ENCODE assay signal across 9 mouse cellular contexts in the genomic region with DNA sequence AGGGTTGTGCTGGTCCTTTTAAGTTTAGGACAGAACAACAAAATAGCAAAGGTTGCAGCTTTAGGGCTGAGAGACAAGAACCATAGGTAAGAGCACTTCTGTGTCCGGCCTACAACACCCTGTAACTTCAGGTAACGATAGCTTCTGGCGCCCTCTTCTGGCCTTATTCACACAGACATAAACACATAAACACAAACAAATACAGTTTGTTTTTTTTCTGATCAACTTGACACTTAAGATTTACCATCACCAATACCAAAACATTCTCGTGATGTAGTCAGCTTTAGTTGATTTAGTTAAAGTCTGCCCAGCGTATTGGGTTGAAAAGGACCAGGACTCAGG. TPM values are rescaled to one million over a fixed set of nuclear protein-coding genes. Genes with fewer than 3 reads are reported as not detected.
DNase-seq lines count a peak whose midpoint lies in the region; ATAC-seq and TF ChIP-seq lines count a peak whose summit lies in the region.
"Had no signal": no experiment of that assay in that cellular context is flagged by ENCODE, and none has a peak within 500 bp of the region (broad histone marks: within the 10 kb centered on the region; RNA-seq: fewer than 3 reads in every experiment).

No protein-coding gene starts in this region.

- WGBS in lung, embryonic 14.5 days: 46% methylated on average over 5 of the region's 5 CpGs
- 47% methylated on average over 5 of the region's 5 CpGs for WGBS in lung, adult 2 months

- H3K4me2 ChIP-seq in lung, embryonic 14.5 days: no peak overlapping the region

- H3K27me3 ChIP-seq in lung, embryonic 14.5 days (ENCODE audit: insufficient read depth, low read length): no peaks in the 10 kb centered on the region

- no peak overlapping the region for H3K4me3 ChIP-seq in lung, embryonic 14.5 days (ENCODE audit: low read depth, low read length)
- no peak overlapping the region for H3K4me3 ChIP-seq in lung, adult 2 months (replicated peaks; ENCODE audit: extremely low read depth, low read depth, low read length)

- TF ChIP-seq POLR2A in lung, adult 2 months (IDR thresholded peaks at IDR 0.05; ENCODE audit: borderline replicate concordance, extremely low read depth, low read depth, low read length): no peak

- ATAC-seq in lung, embryonic 14.5 days (ENCODE audit: insufficient read depth): no peak

- no peaks in the 10 kb centered on the region for H3K36me3 ChIP-seq in lung, embryonic 14.5 days (ENCODE audit: insufficient read depth)

- no peak overlapping the region for H3K27ac ChIP-seq in lung, embryonic 14.5 days (ENCODE audit: low read depth)

- peak; percentile 20 to 21 for DNase-seq in adrenal gland, postnatal 36 days
- DNase-seq in adrenal gland, adult 2 months: no peak
- DNase-seq in lung, embryonic 14.5 days: peak; percentile 19
- no peak for DNase-seq in lung, adult 2 months
- peak; percentile 11 for DNase-seq in forelimb bud, embryonic 11.5 days (ENCODE audit: low read depth, low spot score)
- DNase-seq in retina, embryonic 14.5 days (ENCODE audit: low spot score): peak; percentile 49
- DNase-seq in cerebellum, postnatal 36 days: no peak
- DNase-seq in left cerebral cortex, postnatal 25 days (ENCODE audit: low spot score in 2 of 2): no peak

- no peak overlapping the region for H3K9ac ChIP-seq in lung, embryonic 14.5 days

- no peaks in the 10 kb centered on the region for H3K9me3 ChIP-seq in lung, embryonic 14.5 days (ENCODE audit: low read depth, low read length)
- H3K9me3 ChIP-seq: G1E had no signal

- intact Hi-C loops in left cerebral cortex, postnatal 25 days (cut with DNase I): no loop called here

- peak; percentile 26; the same call in 1 of the 2 replicates for TF ChIP-seq CTCF in lung, embryonic 14.5 days (IDR thresholded peaks at IDR 0.05; ENCODE audit: low read depth)
- no peak for TF ChIP-seq CTCF in lung, adult 2 months (IDR thresholded peaks at IDR 0.05; ENCODE audit: insufficient read depth, low read length)

- H3K4me1 ChIP-seq in lung, embryonic 14.5 days (ENCODE audit: insufficient read depth): no peaks in the 10 kb centered on the region
- H3K4me1 ChIP-seq in lung, adult 2 months (ENCODE audit: control insufficient read depth, insufficient read depth, low read length): no peaks in the 10 kb centered on the region

RNA-seq across cellular contexts. Expression of gene Ccdc173, which starts 10.6 kb away (rescaled TPM):
- 1 to 10 TPM; 1.3 to 2.0 TPM for total RNA-seq in adrenal gland, postnatal 36 days (2021)
- 1 to 10 TPM; 1.3 to 2.0 TPM for total RNA-seq in adrenal gland, adult 2 months (2021)
- not detected in 2 replicates for polyA plus RNA-seq in adrenal gland, adult 2 months (2012; rRNA removed)
- 2.0 and 2.5 TPM in 2 replicates for polyA plus RNA-seq in lung, embryonic 14.5 days (2014; fragmentation: Nextera tagmentation; extraction: Ambion mirVana)
- 0.37 and 0.54 TPM in 2 replicates for polyA plus RNA-seq in lung, adult 2 months (2012; rRNA removed)
- total RNA-seq in left cerebral cortex, postnatal 25 days (2021): 1 to 10 TPM; 2.1 to 2.9 TPM

RNA-seq across cellular contexts. Expression of gene Phospho2, which starts 10.6 kb away (rescaled TPM):
- total RNA-seq in adrenal gland, postnatal 36 days (2021): 10 to 100 TPM; 22.9 to 26.0 TPM
- 10 to 100 TPM; 22.9 to 25.3 TPM for total RNA-seq in adrenal gland, adult 2 months (2021)
- 147 and 150 TPM in 2 replicates for polyA plus RNA-seq in adrenal gland, adult 2 months (2012; rRNA removed)
- 24.3 and 24.4 TPM in 2 replicates for polyA plus RNA-seq in lung, embryonic 14.5 days (2014; fragmentation: Nextera tagmentation; extraction: Ambion mirVana)
- 42.1 and 57.2 TPM in 2 replicates for polyA plus RNA-seq in lung, adult 2 months (2012; rRNA removed)
- 10 to 100 TPM; 23.0 to 24.7 TPM for total RNA-seq in left cerebral cortex, postnatal 25 days (2021)

RNA-seq across cellular contexts. Expression of gene Klhl23, which starts 42.9 kb away (rescaled TPM):
- total RNA-seq in adrenal gland, postnatal 36 days (2021): 10 to 100 TPM in 1 of 2 experiments, 1 to 10 TPM in 1; 9.1 to 12.5 TPM
- 10 to 100 TPM in 1 of 2 experiments, 1 to 10 TPM in 1; 5.3 to 14.1 TPM for total RNA-seq in adrenal gland, adult 2 months (2021)
- polyA plus RNA-seq in adrenal gland, adult 2 months (2012; rRNA removed): 1.3 and 1.7 TPM in 2 replicates
- 36.1 and 39.6 TPM in 2 replicates for polyA plus RNA-seq in lung, embryonic 14.5 days (2014; fragmentation: Nextera tagmentation; extraction: Ambion mirVana)
- polyA plus RNA-seq in lung, adult 2 months (2012; rRNA removed): 3.0 and 5.8 TPM in 2 replicates
- total RNA-seq in left cerebral cortex, postnatal 25 days (2021): 10 to 100 TPM; 64.3 to 65.9 TPM

RNA-seq across cellular contexts. Expression of gene Ppig, which starts 56.5 kb away (rescaled TPM):
- 10 to 100 TPM; 68.8 to 70.1 TPM for total RNA-seq in adrenal gland, postnatal 36 days (2021)
- 10 to 100 TPM; 48.9 to 61.8 TPM for total RNA-seq in adrenal gland, adult 2 months (2021)
- polyA plus RNA-seq in adrenal gland, adult 2 months (2012; rRNA removed): 0.40 and 0.71 TPM in 2 replicates
- polyA plus RNA-seq in lung, embryonic 14.5 days (2014; fragmentation: Nextera tagmentation; extraction: Ambion mirVana): 120 and 130 TPM in 2 replicates
- 1.2 and 2.2 TPM in 2 replicates for polyA plus RNA-seq in lung, adult 2 months (2012; rRNA removed)
- total RNA-seq in left cerebral cortex, postnatal 25 days (2021): 10 to 100 TPM; 68.0 to 68.5 TPM

Comparison
In these comparisons a context has a peak if more than half of its experiments do, and no peak if none do; other contexts are left out.
1. DNase-seq: peak in adrenal gland, postnatal 36 days (2 of 2), lung, embryonic 14.5 days (single experiment), forelimb bud, embryonic 11.5 days (single experiment) and retina, embryonic 14.5 days (single experiment); none in adrenal gland, adult 2 months (single experiment), lung, adult 2 months (single experiment), cerebellum, postnatal 36 days (0 of 2) and left cerebral cortex, postnatal 25 days (0 of 2).
2. RNA of gene Klhl23, which starts 42.9 kb away (total RNA-seq): 64.3 to 65.9 TPM in left cerebral cortex, postnatal 25 days; 5.3 to 14.1 TPM in adrenal gland, adult 2 months and 9.1 to 12.5 TPM in adrenal gland, postnatal 36 days; every median in the first group is over 4 times any median in the second.